Comparison of ENCODE assay signal across 20 mouse cellular contexts in the genomic region with DNA sequence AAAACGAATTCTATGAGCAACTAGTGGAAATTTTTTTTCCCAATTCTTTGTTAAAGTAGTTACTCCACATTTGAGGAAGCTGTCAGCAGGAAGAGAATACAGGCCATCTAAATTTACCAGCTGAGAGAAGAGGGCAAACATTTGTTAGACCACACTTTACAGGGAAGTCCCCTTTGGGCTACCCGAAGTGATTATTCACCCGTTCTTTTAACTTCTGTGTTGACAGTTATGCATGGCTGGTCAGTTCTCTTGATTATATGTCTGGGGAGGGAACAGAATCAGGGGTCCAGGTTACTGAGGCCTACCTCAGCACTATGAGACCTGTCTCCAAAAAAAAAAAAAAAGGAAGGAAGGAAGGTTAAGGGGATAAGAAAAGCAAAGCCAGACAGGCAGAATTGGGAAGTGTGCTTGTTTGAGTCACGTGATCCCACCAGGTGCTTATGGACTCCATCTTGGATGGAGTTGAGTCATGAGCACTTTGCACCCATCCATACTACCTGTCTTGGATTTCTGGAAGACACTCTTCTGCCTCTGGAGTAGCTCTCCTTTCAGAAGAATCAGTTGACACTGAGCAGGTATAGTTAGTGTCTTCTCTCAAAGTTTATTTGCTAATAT.
"Had no signal": no experiment of that assay in that cellular context is flagged by ENCODE, and none has a peak within 500 bp of the region (broad histone marks: within the 10 kb centered on the region; RNA-seq: fewer than 3 reads in every experiment).

No protein-coding gene starts in this region.

- H3K27me3 ChIP-seq: limb, embryonic 13.5 days; liver, embryonic 13.5 days; midbrain, embryonic 12.5 days; midbrain, embryonic 15.5 days; neural tube, embryonic 12.5 days; neural tube, embryonic 15.5 days; stomach, embryonic 15.5 days had no signal

- H3K4me1 ChIP-seq: limb, embryonic 10.5 days; limb, embryonic 13.5 days; liver, embryonic 13.5 days; midbrain, embryonic 12.5 days; midbrain, embryonic 15.5 days; neural tube, embryonic 12.5 days; neural tube, embryonic 15.5 days; stomach, embryonic 15.5 days had no signal

- H3K9ac ChIP-seq: limb, embryonic 13.5 days; liver, embryonic 13.5 days; midbrain, embryonic 12.5 days; midbrain, embryonic 15.5 days; neural tube, embryonic 12.5 days; neural tube, embryonic 15.5 days; stomach, embryonic 15.5 days had no signal

- H3K9me3 ChIP-seq: limb, embryonic 10.5 days; limb, embryonic 13.5 days; liver, embryonic 13.5 days; midbrain, embryonic 12.5 days; midbrain, embryonic 15.5 days; neural tube, embryonic 12.5 days; neural tube, embryonic 15.5 days; stomach, embryonic 15.5 days had no signal

- H3K27ac ChIP-seq: limb, embryonic 10.5 days; limb, embryonic 13.5 days; liver, embryonic 13.5 days; midbrain, embryonic 12.5 days; midbrain, embryonic 15.5 days; neural tube, embryonic 12.5 days; neural tube, embryonic 15.5 days; stomach, embryonic 15.5 days had no signal

- H3K36me3 ChIP-seq: midbrain, embryonic 12.5 days; midbrain, embryonic 15.5 days; neural tube, embryonic 12.5 days; neural tube, embryonic 15.5 days had no signal

- H3K4me3 ChIP-seq: limb, embryonic 10.5 days; limb, embryonic 13.5 days; liver, embryonic 13.5 days; midbrain, embryonic 12.5 days; midbrain, embryonic 15.5 days; neural tube, embryonic 12.5 days; neural tube, embryonic 15.5 days; stomach, embryonic 15.5 days had no signal

- ATAC-seq: midbrain, embryonic 15.5 days had no signal

- DNase-seq: kidney, adult 11 months; kidney, adult 8-10 months; kidney, postnatal 14 days; kidney, postnatal 4 days; liver; liver, embryonic 13.5 days; lung, adult 2 months; lung, postnatal 14 days; lung, postnatal 4 days; retina, postnatal 1 day; right cerebral cortex, postnatal 25 days; spleen, adult 18-20 months; thymus, postnatal 25 days had no signal
